Mouse (Mus musculus): ENCODE measurements around the gene Il17rd. TPM values are rescaled to one million over a fixed set of nuclear protein-coding genes. Genes with fewer than 3 reads are reported as not detected.

Il17rd gene
- polyA plus RNA-seq, 1 experiment from 2014 or later, result 5.4 TPM

GRCm38 (mm10) chr14:27017936-27018335, 20.8 kb upstream of the Il17rd start:
- no peak overlapping the region for H3K4me3 ChIP-seq (ENCODE audit: low read length)

GRCm38 (mm10) chr14:27019850-27020249, 18.9 kb upstream of the Il17rd start:
- ATAC-seq (ENCODE audit: low FRiP score, low TSS enrichment), result no peak
- H3K9ac ChIP-seq (replicated peaks; ENCODE audit: low read length), result no peak overlapping the region
- H3K4me3 ChIP-seq (ENCODE audit: low read length), result no peak overlapping the region
- no peaks in the 10 kb centered on the region for H3K27me3 ChIP-seq (ENCODE audit: insufficient read depth, low read length)
- WGBS, result 73% methylated on average over 14 of the region's 14 CpGs
- H3K4me2 ChIP-seq (replicated peaks; ENCODE audit: low read depth, low read length), result no peak overlapping the region
- no peaks in the 10 kb centered on the region for H3K4me1 ChIP-seq (ENCODE audit: insufficient read depth, low read length)
- no peaks in the 10 kb centered on the region for H3K9me3 ChIP-seq (ENCODE audit: low read length)
- H3K36me3 ChIP-seq (ENCODE audit: insufficient read depth, low read length), result no peaks in the 10 kb centered on the region
- no peak overlapping the region for H3K27ac ChIP-seq (ENCODE audit: low read length)

More at GRCm38 (mm10) chr14:27017936-27018335, 20.8 kb upstream of the Il17rd start:
- Histone ChIP-seq H3K4me2 (replicated peaks; ENCODE audit: low read depth, low read length) (no peak overlapping the region), H3K4me1 (ENCODE audit: insufficient read depth, low read length) (no peaks in the 10 kb centered on the region), H3K9ac (replicated peaks; ENCODE audit: low read length) (no peak overlapping the region), H3K9me3 (ENCODE audit: low read length) (no peaks in the 10 kb centered on the region), H3K27ac (ENCODE audit: low read length) (no peak overlapping the region), H3K36me3 (ENCODE audit: insufficient read depth, low read length) (no peaks in the 10 kb centered on the region), H3K27me3 (ENCODE audit: insufficient read depth, low read length) (no peaks in the 10 kb centered on the region)
- no peak for ATAC-seq (ENCODE audit: low FRiP score, low TSS enrichment)
- WGBS, result 94% methylated on average over 2 of the region's 2 CpGs

GRCm38 (mm10) chr14:27022876-27023275, 15.9 kb upstream of the Il17rd start:
- 41% methylated on average over 11 of the region's 11 CpGs for WGBS
- H3K4me3 ChIP-seq (ENCODE audit: low read length), result no peak overlapping the region
- no peak overlapping the region for H3K9ac ChIP-seq (replicated peaks; ENCODE audit: low read length)
- H3K36me3 ChIP-seq (ENCODE audit: insufficient read depth, low read length), result no peaks in the 10 kb centered on the region
- H3K4me2 ChIP-seq (replicated peaks; ENCODE audit: low read depth, low read length), result no peak overlapping the region
- no peaks in the 10 kb centered on the region for H3K27me3 ChIP-seq (ENCODE audit: insufficient read depth, low read length)
- H3K4me1 ChIP-seq (ENCODE audit: insufficient read depth, low read length), result no peaks in the 10 kb centered on the region
- H3K27ac ChIP-seq (ENCODE audit: low read length), result no peak overlapping the region
- ATAC-seq (ENCODE audit: low FRiP score, low TSS enrichment), result no peak
- H3K9me3 ChIP-seq (ENCODE audit: low read length), result no peaks in the 10 kb centered on the region

- Histone ChIP-seq H3K27me3 (ENCODE audit: insufficient read depth, low read length) (no peaks in the 10 kb centered on the region), H3K4me2 (replicated peaks; ENCODE audit: low read depth, low read length) (no peak overlapping the region), H3K4me3 (ENCODE audit: low read length) (no peak overlapping the region), H3K9me3 (ENCODE audit: low read length) (no peaks in the 10 kb centered on the region), H3K36me3 (ENCODE audit: insufficient read depth, low read length) (no peaks in the 10 kb centered on the region), H3K4me1 (ENCODE audit: insufficient read depth, low read length) (peaks cover 3% of the 10 kb centered on the region; the same call in 1 of the 2 replicates), H3K9ac (replicated peaks; ENCODE audit: low read length) (no peak overlapping the region), H3K27ac (ENCODE audit: low read length) (no peak overlapping the region)
- no peak for ATAC-seq (ENCODE audit: low FRiP score, low TSS enrichment)
- 74% methylated on average over 4 of the region's 4 CpGs for WGBS
Observed at GRCm38 (mm10) chr14:27024664-27025063, 14.1 kb upstream of the Il17rd start.

GRCm38 (mm10) chr14:27029771-27030173, 9.0 kb upstream of the Il17rd start:
- no peaks in the 10 kb centered on the region; the same call in 1 of the 2 replicates for H3K9me3 ChIP-seq (ENCODE audit: low read length)
- H3K36me3 ChIP-seq (ENCODE audit: insufficient read depth, low read length), result no peaks in the 10 kb centered on the region
- 4% methylated on average over 15 of the region's 15 CpGs for WGBS
- no peak overlapping the region for H3K27ac ChIP-seq (ENCODE audit: low read length)
- no peaks in the 10 kb centered on the region for H3K27me3 ChIP-seq (ENCODE audit: insufficient read depth, low read length)
- no peak overlapping the region for H3K4me3 ChIP-seq (ENCODE audit: low read length)
- peaks cover 3% of the 10 kb centered on the region; the same call in 1 of the 2 replicates for H3K4me1 ChIP-seq (ENCODE audit: insufficient read depth, low read length)
- peak; percentile 71; the same call in 1 of the 2 replicates for ATAC-seq (ENCODE audit: low FRiP score, low TSS enrichment)
- H3K9ac ChIP-seq (replicated peaks; ENCODE audit: low read length), result no peak overlapping the region
- H3K4me2 ChIP-seq (replicated peaks; ENCODE audit: low read depth, low read length), result no peak overlapping the region

GRCm38 (mm10) chr14:27031142-27031541, 7.6 kb upstream of the Il17rd start:
- Histone ChIP-seq H3K36me3 (ENCODE audit: insufficient read depth, low read length) (no peaks in the 10 kb centered on the region), H3K27ac (ENCODE audit: low read length) (no peak overlapping the region), H3K4me2 (replicated peaks; ENCODE audit: low read depth, low read length) (no peak overlapping the region), H3K27me3 (ENCODE audit: insufficient read depth, low read length) (no peaks in the 10 kb centered on the region), H3K9ac (replicated peaks; ENCODE audit: low read length) (no peak overlapping the region), H3K4me3 (ENCODE audit: low read length) (no peak overlapping the region), H3K4me1 (ENCODE audit: insufficient read depth, low read length) (peaks cover 3% of the 10 kb centered on the region; the same call in 1 of the 2 replicates), H3K9me3 (ENCODE audit: low read length) (no peaks in the 10 kb centered on the region; the same call in 1 of the 2 replicates)
- whole genome bisulfite sequencing, result 15% methylated on average over 4 of the region's 4 CpGs
- ATAC-seq (ENCODE audit: low FRiP score, low TSS enrichment), result peak; percentile 35

- 64% methylated on average over 1 of the region's 1 CpGs for WGBS
- Histone ChIP-seq H3K9me3 (ENCODE audit: low read length) (no peaks in the 10 kb centered on the region), H3K27me3 (ENCODE audit: insufficient read depth, low read length) (0 out of 2 replicates have a peak, but pooled peaks cover 2% of the 10 kb centered on the region), H3K4me3 (ENCODE audit: low read length) (no peak overlapping the region), H3K9ac (replicated peaks; ENCODE audit: low read length) (no peak overlapping the region), H3K4me2 (replicated peaks; ENCODE audit: low read depth, low read length) (no peak overlapping the region), H3K4me1 (ENCODE audit: insufficient read depth, low read length) (peaks cover 19% of the 10 kb centered on the region), H3K27ac (ENCODE audit: low read length) (no peak overlapping the region), H3K36me3 (ENCODE audit: insufficient read depth, low read length) (no peaks in the 10 kb centered on the region)
- no peak for ATAC-seq (ENCODE audit: low FRiP score, low TSS enrichment)
Observed at GRCm38 (mm10) chr14:27037513-27037912, 1.2 kb upstream of the Il17rd start.

- H3K9me3 ChIP-seq (ENCODE audit: low read length), result no peaks in the 10 kb centered on the region
- H3K4me1 ChIP-seq (ENCODE audit: insufficient read depth, low read length), result peaks cover 40% of the 10 kb centered on the region
- 0 out of 2 replicates have a peak, but pooled peaks cover 2% of the 10 kb centered on the region for H3K27me3 ChIP-seq (ENCODE audit: insufficient read depth, low read length)
- H3K4me3 ChIP-seq (ENCODE audit: low read length), result peak overlapping the region; percentile 94
- peak; percentile 49 for ATAC-seq (ENCODE audit: low FRiP score, low TSS enrichment)
- H3K9ac ChIP-seq (replicated peaks; ENCODE audit: low read length), result peak overlapping the region; percentile 85
- WGBS, result under 1% methylated on average over 59 of the region's 59 CpGs
- peak overlapping the region; percentile 90 for H3K27ac ChIP-seq (ENCODE audit: low read length)
- H3K36me3 ChIP-seq (ENCODE audit: insufficient read depth, low read length), result no peaks in the 10 kb centered on the region
- peak overlapping the region; percentile 90 for H3K4me2 ChIP-seq (replicated peaks; ENCODE audit: low read depth, low read length)
Observed at GRCm38 (mm10) chr14:27039281-27040248, 824 bp downstream of the Il17rd start.

- H3K9ac ChIP-seq (replicated peaks; ENCODE audit: low read length), result peak overlapping the region; percentile 85
- H3K36me3 ChIP-seq (ENCODE audit: insufficient read depth, low read length), result no peaks in the 10 kb centered on the region
- ATAC-seq (ENCODE audit: low FRiP score, low TSS enrichment), result no peak
- H3K4me3 ChIP-seq (ENCODE audit: low read length), result peak overlapping the region; percentile 94
- peaks cover 48% of the 10 kb centered on the region for H3K4me1 ChIP-seq (ENCODE audit: insufficient read depth, low read length)
- WGBS, result 20% methylated on average over 12 of the region's 12 CpGs
- H3K4me2 ChIP-seq (replicated peaks; ENCODE audit: low read depth, low read length), result peak overlapping the region; percentile 90
- H3K9me3 ChIP-seq (ENCODE audit: low read length), result no peaks in the 10 kb centered on the region
- H3K27me3 ChIP-seq (ENCODE audit: insufficient read depth, low read length), result 0 out of 2 replicates have a peak, but pooled peaks cover 2% of the 10 kb centered on the region
- H3K27ac ChIP-seq (ENCODE audit: low read length), result peak overlapping the region; percentile 90
Observed at GRCm38 (mm10) chr14:27040451-27040850, 1.7 kb downstream of the Il17rd start.
